Mouse (Mus musculus): ENCODE results near the gene Rbfox1.

DNA sequence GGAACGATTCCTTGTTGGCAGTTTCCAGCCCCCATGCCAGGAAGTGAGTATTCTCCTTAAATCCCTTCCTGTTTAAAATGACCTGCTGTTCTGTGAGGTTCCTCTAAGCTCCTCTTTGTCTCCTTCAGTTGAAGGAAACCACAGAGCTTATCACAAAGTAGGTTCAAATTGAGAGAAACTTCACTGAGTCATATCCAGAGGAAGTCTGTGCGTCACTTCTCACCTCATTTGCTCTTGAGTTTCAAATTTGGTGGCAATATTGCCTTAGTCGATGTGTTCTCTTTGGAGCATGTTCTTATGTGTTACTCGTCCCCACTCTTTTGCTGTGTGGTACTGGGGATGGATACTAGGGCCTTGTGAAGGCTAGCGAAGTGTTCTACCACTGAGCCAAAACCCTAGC lies 243.2 kb downstream of the Rbfox1 start:
- TF ChIP-seq GATA1 (IDR thresholded peaks at IDR 0.05; ENCODE audit: borderline replicate concordance, low read length) (peak; percentile 40; the same call in 1 of the 3 replicates), FLI1 (IDR thresholded peaks at IDR 0.05; ENCODE audit: low read length) (no peak)

All from megakaryocyte, embryonic 14.5 days (primary cell).